Mouse (Mus musculus): ENCODE data around the gene H2afy2.

Gene H2afy2

DNA sequence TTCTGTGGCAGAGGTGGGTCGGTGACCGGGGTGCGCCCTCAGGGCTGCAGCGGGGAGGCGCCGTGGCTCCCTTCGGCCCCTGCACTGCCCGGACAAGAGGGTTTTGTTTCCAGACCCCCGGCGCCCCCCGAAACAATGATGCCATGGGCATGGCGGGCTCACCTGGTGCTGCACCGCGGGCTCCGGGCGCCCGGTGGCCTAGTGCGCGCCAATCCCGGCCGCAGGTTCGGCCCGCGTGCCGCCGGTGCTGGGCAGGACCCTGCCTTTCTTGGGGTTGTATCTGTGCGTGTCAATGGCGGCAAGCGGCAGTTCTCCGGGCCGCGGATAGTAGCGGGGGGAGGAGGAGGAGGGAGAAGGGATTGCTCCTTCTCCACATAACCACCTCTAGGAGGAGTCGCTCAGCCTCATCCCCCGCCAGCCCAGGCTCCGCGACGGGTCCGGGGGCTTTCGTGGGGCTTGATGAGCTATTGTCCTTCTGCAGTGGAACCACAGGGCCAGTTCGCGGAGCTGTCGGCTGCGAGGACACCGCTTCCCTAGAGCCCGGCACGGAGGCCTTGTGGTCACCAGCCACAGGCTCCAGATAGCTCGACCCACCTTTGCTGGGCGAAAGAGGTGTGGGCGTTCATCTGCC is at the start of gene H2afy2:
TSS of gene H2afy2 (minus strand) at position 527 of the 631 bp plus-strand sequence.
- no peak for DNase-seq (ENCODE audit: low read depth)

DNA sequence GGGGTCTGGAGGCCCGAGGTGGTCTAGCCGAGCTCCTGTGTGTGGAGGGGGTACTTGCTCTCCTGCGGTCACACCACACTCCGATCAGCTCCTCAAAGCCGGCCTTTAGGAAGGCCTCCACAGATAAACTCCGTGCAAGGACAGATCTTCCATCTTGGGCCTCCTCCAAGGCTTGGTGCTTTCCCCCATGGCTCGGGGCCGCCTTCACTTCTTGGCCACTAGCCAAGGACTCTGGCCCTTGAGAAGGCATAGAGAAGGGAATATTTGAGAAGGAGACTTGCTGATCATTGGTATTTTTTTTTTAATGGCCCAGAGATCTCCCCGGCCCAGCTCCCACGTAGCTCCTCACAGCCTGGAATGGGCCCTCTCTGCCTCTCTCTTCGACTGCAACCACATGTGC is 48.8 kb upstream of the H2afy2 start:
- no peak for DNase-seq (ENCODE audit: low read depth)

DNA sequence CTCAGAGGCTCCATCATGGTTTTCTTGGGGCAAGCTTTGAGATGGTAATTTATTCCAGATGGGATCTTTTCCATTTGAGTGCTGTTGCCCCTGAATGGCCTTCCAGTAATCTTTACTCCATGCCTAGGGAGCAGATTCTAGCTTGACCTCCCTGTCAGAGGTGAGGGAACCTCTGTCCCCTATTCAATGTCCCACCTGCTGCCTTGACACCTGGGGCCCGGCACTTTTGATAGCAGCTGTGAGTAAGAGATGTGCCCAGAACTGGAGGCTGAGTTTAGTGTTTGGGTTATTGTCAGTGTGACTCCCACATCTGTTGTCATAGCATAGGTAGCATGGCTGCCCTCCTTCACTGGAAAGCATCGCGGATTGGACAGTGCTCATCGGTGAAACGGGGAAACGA is 47.8 kb upstream of the H2afy2 start:
- no peak for DNase-seq (ENCODE audit: low read depth)

DNA sequence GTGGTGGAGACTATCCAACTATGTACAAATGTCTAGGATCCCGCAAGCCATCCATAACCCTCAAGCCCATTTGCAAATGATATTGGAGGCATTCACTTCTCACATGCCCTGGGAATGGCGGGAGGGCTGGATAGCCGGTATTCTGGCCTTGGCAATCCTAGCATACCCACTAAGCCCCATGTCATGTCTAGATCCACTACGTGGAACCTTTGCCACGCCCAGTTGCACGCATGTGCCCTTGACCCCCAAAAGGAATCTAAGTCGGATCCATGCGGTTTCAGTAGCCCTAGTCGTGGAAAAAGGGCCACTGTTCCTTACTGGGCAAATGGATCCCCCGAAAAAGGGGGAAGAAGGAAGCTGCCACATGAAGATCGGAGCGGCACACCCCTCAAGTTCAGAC is 47.3 kb upstream of the H2afy2 start:
- DNase-seq (ENCODE audit: low read depth) = no peak

DNA sequence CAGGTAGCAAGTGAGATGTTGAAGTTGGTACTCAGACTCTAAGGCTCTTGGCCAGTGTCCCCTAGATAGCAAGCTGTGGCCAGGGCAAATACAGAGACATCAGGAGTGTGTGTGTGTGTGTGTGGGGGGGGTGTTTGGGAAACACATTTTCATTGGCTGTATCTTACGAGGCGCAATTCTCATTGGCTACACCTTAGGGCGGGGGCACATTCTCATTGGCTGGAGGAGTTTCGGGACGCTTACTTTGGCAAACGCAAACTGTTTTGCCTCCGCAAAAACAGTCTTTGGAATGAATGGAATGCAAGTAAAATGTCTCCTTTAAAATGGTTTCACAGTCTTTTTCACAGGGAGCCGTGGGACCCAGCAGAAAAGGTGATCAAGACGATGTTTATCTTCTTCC is 46.9 kb upstream of the H2afy2 start:
- no peak for DNase-seq (ENCODE audit: low read depth)

DNA sequence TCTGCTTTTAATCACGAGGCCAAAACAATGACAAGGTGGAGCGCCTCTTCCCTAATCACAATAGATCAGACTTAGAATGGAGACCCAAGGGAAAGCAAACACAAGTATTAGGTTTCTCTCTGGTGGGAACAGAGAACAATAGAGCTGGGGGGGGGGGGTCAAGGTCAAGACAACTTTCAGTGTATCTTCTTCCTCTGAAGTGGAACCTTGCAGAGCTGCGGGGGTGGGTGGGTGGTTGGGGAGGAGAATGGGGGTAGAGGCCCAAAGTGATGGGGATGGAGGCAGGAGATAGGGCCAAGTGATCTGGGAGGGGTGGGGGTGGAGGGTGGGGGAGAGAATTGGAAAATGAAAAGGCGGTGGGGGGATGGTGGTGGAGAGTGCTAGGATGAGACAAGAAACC is 45.1 kb upstream of the H2afy2 start:
- no peak for DNase-seq (ENCODE audit: low read depth)

DNA sequence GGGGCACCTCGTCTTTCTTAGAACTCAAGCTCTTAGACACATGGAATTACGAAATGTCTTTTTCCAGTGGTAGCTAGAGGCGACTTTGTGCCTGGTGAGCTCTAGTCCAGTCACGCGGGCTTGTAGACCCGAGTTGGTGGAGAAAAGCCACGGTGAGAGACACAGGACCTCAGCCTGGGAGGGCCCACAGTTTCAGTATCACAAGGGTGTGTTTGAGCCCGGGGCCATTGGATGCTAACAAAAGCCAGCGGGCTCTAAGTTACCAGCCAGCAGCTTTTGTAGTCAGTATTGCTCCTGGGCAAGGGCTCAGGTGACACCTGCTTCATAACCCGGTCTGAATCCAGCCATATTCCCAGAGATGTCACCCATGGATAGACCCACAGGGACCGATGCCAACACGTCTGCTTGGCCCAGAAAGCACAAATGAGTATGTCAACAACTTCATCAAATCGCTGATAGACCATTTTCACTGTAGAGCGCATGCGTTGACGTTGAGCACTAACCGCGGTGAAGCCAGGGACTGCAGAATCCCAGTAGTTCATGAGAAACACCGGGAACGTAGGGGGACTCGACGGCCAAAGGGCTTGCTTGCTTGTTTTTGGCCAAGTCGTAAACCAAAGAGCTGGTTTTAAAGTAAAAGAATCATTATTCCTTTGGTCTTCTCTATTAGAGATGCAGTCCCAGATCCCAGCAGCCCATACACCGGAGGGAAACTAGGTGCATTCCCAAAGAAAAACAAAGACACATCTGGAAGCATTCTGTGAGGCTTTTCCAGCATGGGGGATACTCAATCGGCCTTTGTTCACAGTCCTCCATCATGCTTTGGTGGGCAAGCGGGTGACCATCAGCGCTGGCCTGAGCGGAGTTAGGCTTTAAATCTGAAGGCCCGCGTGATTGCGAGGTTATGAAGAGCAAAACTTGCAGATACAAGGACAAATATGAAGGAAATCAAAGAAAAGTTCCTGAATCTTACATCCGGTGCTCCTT is 44.3 kb upstream of the H2afy2 start:
- DNase-seq (ENCODE audit: low read depth) = no peak

DNA sequence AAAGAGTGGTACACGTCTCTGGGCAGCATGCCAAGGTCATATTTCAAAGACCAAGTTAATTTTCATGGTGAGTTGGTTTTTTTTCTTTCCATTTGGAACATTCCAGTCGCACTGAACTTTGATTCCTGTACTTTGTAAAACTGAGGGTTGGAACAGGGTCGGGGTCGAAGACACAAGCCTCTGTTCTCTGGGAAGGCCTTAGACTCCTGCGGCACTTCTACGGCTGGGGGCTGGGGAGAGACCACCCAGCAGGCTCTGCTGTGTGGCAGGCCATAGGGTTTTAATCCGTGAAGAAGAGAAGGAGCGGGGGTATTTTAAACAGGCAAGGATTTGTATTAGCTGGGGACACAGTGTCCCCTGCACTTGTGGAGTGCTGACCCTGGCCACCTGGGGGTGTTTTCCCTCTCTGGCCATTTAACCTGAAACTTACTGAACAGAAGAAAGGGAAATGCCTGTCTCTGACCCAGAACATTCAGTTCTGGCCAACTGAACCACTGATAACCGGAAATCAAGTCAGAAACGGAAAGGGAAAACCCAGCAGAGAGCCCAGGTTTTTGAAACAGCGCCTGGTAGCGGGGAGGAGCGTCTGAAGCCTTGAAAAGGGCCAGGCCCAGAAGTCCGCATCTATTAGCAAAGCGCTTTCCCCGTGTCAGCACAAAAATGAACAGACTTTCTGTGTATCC is 42.9 kb upstream of the H2afy2 start:
- no peak for DNase-seq (ENCODE audit: low read depth)

DNA sequence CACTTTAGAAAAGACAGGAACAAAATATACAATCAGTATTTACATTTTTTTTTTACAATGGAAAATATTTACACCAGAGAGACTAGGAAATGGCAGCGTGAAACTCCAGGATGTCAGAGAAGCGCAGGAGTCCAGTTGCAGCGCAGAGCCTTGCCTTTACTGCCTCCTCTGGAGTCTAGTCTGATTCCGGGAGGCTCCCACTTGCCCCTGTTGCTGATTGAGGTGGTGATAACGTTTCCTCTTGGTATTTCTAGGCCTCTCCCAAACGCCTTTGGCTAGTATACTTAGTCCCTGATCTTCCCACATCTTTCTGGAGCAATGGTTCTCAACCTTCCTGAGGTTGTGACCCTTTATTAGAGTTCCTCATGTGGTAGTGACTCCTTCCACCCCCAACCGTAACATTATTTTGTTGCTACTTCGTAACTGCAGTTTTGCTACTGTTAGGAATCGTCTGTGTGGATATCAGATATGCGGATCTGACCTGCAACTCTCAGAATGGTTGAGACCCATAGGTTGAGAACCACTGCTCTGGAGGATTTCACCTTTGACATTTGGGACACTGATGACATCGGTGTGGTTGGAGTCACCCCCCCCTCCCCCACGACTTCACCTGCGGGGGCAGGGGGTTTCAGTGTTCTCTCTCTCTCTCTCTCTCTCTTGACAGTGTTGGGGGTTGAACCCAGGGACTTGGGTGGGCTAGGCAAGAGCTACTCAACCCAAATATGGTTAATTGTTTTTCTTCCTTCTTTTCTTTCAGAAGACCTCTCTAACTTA is 42.2 kb upstream of the H2afy2 start:
- no peak for DNase-seq (ENCODE audit: low read depth)

DNA sequence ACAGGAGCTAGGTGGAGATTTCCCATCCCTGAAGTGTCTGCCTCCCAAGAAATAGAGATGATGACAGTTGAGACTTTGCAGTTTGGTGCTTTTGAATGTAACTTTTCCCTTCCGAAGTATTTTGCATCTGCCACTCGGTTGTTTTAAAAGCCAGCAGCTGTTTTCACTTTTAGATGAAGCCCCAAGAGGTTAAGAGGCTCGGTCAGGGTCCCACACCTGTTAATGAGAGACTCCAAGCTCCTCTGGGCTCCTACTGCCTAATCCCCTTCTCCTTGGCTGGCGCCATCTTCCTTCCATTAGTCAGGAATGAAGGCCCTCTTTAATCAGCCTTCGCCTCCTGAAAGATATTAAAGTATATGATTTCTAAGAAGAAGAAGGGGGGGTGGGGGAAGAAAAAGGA is 41.6 kb upstream of the H2afy2 start:
- no peak for DNase-seq (ENCODE audit: low read depth)

DNA sequence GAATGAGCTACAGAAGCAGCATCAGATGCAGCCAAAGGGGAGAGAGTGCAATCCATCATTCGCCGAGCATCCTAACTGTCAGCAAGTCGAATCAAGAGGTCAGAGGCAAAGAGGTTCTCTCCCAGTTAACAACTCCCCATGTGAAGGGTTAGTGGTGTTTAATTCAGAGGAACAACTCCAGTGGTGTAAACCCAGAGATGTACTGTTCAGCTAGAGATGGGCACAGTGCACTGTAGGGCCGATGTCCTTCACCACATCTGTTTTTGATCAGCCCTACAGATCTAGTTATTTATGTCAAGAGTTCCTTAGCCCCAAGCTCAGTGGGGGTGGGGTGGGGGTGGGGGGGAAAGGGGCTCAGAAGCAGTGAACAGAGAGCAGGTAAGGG is 39.8 kb upstream of the H2afy2 start:
- no peak for DNase-seq (ENCODE audit: low read depth)

DNA sequence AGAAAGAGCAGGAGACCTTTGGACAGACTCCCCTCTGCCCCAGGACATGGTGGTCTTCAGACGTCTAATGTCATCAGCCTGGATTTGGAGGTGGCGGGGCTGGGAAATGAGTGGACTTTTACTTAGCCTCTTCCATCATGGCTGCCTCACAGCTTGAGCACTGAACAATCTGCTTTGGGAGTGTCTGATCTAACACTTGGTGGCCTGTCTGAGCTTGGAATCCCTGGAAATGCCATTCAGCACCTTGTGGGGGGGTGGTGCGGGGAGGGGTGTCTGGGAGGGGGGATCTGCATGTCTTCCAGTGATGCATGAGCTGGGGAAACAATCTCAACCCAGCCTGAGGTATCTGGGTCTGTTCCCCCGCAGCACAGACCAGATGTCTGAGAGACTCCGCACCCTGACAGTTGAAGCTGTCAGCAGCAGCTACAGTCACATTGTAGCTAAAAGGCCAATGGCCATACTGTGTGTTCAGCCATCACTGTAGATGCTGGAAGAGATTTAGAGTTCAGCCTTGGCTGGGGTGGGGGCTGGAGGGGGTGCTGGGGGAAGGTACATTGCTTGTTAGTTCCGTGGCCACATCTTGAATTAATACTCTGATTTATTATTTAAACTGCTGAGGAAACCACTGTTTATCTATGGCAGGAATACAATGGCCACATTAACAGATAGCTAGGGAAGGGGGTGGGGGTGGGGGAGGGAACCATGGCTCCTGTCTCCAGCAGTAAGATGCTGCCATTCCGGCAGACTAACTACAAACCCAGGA is 39.2 kb upstream of the H2afy2 start:
- DNase-seq (ENCODE audit: low read depth) = no peak

DNA sequence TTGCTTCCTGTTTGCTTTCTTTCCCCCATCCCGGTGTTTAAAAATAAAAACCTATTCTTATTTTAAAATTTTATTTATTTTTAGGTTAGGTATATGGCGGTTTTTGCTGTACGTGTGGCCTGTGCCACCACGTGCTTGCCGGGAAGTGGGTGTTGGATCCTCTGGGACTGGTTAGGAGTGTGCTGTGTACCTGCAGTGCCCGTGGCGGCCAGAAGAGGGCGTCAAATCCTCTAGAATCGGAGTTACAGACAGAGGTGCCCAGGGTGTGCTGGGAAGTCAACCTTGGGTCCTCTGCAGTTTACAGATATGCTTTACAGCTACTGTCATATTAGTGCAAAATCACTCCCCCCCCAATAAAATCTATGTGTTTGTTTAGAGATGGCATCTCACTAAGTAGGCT is 36.1 kb upstream of the H2afy2 start:
- DNase-seq (ENCODE audit: low read depth) = no peak

DNA sequence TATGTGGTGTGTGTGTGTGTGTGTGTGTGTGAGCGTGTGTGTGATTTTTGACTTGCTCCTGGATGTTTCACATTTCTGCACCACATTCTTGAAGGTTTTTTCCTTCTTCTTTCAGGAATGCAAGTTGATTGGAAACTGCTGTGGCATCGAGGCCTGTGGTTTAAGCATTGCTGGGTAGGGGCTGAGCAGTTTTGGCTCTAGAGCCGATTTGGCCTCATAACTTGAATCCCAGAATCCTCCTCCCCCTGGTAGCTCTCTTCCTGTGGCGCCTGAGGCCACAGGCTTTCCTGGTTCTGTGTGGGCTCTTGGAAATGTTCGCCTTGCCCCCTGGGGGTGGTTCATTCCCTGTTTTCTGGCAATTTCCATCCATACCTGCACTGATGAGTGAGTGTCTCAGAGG is 28.0 kb upstream of the H2afy2 start:
- no peak for DNase-seq (ENCODE audit: low read depth)

DNA sequence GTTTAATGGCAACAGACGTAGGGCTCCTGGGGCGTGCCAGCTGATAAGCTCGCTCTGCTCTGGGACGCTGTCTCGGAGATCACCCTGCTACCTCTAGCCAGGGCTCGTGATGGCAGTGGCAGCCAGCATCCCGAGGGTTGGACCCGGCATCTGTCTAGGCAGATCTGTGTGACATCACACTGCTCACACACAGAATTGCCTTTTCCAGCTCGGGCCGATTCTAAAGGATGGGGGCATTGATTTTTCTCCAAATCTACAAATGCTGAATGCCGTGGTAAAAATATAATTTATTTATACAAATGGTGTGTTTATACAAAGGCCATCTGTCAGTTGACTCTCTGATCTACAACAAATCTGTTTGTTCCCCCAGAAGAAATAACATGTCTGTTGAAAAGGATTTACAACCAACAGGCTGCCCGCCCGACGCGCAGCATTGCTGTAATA is 14.2 kb upstream of the H2afy2 start:
- DNase-seq (ENCODE audit: low read depth) = no peak

DNA sequence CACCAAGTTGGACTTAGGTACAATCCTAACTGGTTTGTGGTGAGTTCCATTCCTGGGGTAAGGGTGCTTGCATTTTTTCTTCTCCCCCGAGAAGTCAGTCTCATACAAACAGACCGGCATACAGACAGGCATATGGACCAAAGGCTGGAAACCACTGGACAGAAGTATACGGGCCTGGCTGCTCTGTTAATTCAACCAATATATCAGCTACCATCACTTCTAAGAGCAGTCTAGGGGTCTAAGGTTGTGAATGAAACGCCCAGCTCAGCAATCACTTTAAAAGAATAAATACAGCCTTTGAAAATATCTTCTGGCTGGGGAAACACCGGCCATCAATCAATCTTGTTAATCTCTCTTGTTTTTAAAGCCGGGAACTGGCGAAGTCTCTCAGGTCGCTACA is 11.5 kb upstream of the H2afy2 start:
- DNase-seq (ENCODE audit: low read depth) = no peak

DNA sequence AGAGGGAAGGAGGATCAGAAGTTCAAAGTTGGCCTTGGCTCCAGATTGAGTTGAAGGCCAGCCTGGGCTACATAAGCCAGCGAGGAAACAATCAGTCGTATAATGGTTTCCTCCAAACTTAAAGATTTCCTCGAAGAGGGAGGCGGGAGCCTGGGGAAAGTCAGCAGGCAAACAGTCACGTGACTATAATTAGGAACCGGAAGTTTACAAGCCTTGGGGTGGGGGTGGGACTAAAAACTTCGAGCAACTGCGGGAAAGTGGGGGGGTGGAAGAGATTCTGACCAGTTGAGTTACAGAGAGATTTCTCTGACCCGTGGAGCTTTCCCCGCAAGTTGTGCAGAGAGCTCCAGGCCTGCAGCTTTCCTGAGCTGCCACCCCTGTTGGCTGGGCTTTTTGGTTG is 11.0 kb upstream of the H2afy2 start:
- DNase-seq (ENCODE audit: low read depth) = no peak

DNA sequence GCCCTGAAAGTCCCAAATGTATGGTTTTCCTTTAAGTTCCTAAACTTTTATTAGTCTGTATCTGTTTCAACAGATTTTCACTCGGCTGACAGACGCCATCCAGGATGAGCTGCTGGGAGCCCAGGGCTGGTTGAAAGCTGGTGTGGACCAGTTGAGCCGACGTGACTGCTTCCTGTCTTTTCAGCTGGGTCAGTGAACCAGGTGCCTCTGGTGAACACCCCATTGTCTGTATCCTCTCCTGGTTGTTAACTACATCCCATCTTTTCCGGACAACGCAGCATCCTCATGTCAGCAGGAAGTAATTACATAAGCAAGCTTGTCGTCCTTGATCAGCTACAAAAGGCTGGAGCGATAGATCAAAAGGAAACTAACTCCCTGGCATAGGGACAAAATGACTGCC is 9.1 kb upstream of the H2afy2 start:
- no peak for DNase-seq (ENCODE audit: low read depth)

DNA sequence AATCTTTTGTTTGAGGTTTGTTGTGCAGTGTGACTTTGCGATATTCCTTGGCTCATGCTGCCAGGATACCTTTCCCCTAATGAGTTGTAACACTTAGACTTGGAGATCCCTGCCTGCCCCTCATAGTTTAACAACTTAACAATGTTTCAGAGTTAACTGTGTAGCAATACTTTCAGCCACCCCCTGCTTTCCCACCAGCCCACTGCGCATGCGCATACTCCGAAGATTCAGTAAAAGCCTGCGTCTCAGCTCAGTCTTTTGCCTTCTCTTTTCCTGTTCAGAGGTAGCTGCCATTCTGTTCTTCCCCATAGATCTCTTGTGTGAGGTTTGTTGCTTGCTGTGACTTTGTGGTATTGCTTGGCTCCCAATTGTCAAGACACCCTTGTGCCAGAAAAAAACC is 4.6 kb upstream of the H2afy2 start:
- no peak for DNase-seq (ENCODE audit: low read depth)

DNA sequence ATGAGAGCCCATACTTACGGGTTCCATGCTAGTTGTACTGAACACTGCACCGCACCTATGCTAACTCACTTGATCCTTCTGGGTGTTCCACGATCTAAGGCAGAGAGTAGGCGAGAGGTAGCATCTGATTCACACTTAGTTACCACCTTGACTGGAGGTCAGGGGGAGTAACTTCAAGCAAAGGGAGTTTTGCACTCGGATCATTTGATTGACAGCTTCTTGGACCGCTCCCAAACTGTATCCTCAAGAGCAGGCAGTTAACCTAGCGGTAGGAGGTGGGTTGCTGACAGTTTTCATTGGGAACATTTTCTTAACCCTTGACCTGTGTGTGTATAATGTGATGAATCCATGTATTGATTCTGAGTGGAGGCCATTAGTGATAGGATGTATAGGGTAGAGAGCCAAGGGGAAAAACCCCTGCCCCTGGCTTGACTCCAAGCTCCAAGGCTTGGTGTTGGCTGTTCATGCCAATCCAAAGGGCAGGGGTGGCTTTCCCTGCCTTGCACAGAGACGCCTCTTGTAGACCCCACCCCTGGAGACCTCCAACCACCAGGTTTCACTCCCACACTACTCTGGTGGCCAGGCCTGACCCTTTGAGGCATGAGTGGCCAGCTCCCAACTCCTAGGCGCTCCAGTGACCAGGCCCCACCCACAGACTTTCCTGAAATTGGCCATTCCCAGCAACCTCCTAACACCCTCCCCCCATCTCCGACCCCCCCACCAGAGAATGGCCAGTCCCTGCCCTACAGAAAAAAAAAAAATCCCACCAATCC is 3.8 kb upstream of the H2afy2 start:
- no peak for DNase-seq (ENCODE audit: low read depth)

DNA sequence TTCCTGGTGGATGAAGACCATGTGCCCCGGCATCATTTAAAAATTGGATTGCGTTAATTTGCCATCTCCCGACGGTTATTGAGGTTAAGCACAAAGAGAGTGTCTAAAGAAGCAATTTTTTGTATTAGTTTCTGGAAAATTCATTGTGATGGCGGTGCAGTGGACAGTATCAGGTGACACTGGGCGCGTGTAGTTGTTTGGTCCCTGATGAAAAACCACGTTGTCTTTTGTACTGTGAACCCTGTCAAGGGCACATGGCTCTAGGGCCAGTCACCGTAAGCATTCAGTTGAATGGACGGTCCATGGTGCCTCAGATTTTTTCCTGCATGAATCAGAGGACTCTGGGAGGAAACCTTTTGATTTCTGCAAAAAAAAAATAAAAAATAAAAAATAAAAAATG is 467 bp upstream of the H2afy2 start:
- no peak for DNase-seq (ENCODE audit: low read depth)

All from naive thymus-derived CD4-positive, alpha-beta T cell, adult 2 months (primary cell).